Mouse (Mus musculus) gastrocnemius, postnatal 10 days (tissue): Measurements from ENCODE around the gene Src. TPM values are rescaled to one million over a fixed set of nuclear protein-coding genes. Genes with fewer than 3 reads are reported as not detected.

Experiments used
- total RNA-seq, 2 experiments: library from RNA; stranded (reverse); gene quantifications; 2 replicates each; pipeline ENCODE4 v1.2.3; 2021

The Src gene
- total RNA-seq, 2 experiments from 2014 or later: 6.8 to 11.2 TPM

Other genes with a start within 250 kb of the Src start
- 1 to 10 TPM; 5.7 to 6.9 TPM for gene Rbl1, start 213.9 kb upstream of the Src start, total RNA-seq
- 100 to 1,000 TPM in 1 of 2 experiments, 10 to 100 TPM in 1; 97.2 to 114 TPM for gene Rpn2, start 139.4 kb upstream of the Src start, total RNA-seq
- under 1 TPM; 0.18 to 0.47 TPM for gene Mroh8, start 138.9 kb upstream of the Src start, total RNA-seq
- not detected for gene Ghrh, start 70.9 kb upstream of the Src start, total RNA-seq
- 10 to 100 TPM; 30.1 to 32.2 TPM for gene Manbal, start 50.9 kb upstream of the Src start, total RNA-seq
- gene Nnat, start 141.6 kb downstream of the Src start, total RNA-seq: 10 to 100 TPM; 11.3 to 14.3 TPM
- 10 to 100 TPM; 25.9 to 34.6 TPM for gene Blcap, start 152.8 kb downstream of the Src start, total RNA-seq